Mouse (Mus musculus): ENCODE measurements at regions not wholly inside any gene's neighbourhood (a gene's known extent, or its start where the extent isn't known, plus 50 kb on each side); places are given as distances from the start of the nearest gene placed in this dataset.

GRCm38 (mm10) chr19:15800856-15801706 lies 146.1 kb downstream of the Psat1 start:
- peak; percentile 82 to 89 for DNase-seq (ENCODE audit: low spot score in 2 of 2)

GRCm38 (mm10) chr19:15796466-15796865 lies 150.7 kb downstream of the Psat1 start:
- no peak for DNase-seq (ENCODE audit: low spot score in 2 of 2)

DNA sequence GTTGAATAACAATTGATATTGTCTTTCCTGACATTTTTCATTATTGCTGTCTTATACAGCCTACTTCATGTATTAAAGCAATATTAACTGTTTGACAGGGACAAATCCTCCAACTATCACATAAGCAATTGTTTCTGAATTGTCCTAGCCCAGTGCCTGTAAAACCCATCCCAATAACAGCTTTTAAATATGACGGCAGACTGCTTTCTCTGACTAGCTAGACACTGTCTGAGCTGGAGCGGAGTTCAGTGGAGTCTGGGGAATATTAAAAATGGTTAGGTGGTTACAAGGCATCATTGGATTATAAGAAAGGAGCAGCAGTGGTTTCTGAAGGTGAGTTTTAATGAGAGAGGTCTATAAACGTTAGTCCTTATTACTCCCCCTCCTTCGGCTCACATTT lies 155.2 kb downstream of the Psat1 start:
- DNase-seq (ENCODE audit: low spot score in 2 of 2), result no peak

- no peak for DNase-seq (ENCODE audit: low spot score in 2 of 2)
Observed at GRCm38 (mm10) chr19:15791264-15791913, 155.7 kb downstream of the Psat1 start.

GRCm38 (mm10) chr19:15790620-15791263 lies 156.4 kb downstream of the Psat1 start:
- no peak for DNase-seq (ENCODE audit: low spot score in 2 of 2)

GRCm38 (mm10) chr19:15789741-15790140 lies 157.4 kb downstream of the Psat1 start:
- DNase-seq (ENCODE audit: low spot score in 2 of 2), result no peak

- DNase-seq (ENCODE audit: low spot score in 2 of 2), result no peak
Observed at GRCm38 (mm10) chr19:15784644-15785043, 162.5 kb downstream of the Psat1 start.

- no peak for DNase-seq (ENCODE audit: low spot score in 2 of 2)
Observed at GRCm38 (mm10) chr19:15769651-15770050, 177.5 kb downstream of the Psat1 start.

DNA sequence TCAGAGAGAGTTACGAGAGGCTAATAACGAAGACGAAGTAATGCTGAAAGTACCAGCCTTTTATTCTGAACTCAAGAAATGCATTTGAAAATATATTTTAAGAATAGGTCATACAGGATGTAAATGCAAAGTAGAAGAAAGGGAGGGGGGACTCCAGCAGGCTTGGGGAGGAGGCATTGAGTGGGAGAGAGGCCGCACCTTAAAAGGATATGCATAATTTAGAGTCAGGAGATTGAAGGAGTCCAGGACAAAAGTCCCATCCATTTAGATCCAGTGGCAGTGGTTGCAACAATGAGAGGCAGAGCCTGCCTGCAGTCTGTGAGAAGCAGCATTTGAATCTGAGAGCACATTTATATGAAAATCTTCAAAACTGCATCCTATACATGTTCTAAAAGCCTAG lies 186.1 kb downstream of the Psat1 start:
- DNase-seq (ENCODE audit: low spot score in 2 of 2), result no peak

- DNase-seq (ENCODE audit: low spot score in 2 of 2), result no peak
Observed at GRCm38 (mm10) chr19:15745026-15745777, 201.9 kb downstream of the Psat1 start.

DNA sequence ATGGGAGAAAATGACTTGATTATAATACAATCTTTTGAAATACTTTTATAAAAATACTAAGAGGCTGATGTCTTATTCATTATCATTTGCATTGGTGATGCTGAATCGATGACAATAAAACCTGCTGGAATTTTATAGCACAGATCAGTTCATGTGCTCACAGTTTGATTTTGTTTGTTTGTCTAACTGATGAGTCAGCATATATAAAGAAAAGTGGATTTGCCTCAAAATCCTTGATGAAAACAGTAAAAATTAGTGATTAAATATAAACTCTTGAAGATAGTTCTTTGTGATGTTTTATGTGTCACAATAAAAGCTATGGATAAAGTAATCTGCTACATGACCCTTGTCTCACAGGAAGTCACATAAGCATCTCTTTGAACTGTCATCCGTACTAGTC lies 210.9 kb downstream of the Psat1 start:
- no peak for DNase-seq (ENCODE audit: low spot score in 2 of 2)

GRCm38 (mm10) chr19:15726785-15727406 lies 220.2 kb downstream of the Psat1 start:
- DNase-seq (ENCODE audit: low spot score in 2 of 2), result no peak

- DNase-seq (ENCODE audit: low spot score in 2 of 2), result no peak
Observed at GRCm38 (mm10) chr19:15692379-15693023, 254.6 kb downstream of the Psat1 start.

DNA sequence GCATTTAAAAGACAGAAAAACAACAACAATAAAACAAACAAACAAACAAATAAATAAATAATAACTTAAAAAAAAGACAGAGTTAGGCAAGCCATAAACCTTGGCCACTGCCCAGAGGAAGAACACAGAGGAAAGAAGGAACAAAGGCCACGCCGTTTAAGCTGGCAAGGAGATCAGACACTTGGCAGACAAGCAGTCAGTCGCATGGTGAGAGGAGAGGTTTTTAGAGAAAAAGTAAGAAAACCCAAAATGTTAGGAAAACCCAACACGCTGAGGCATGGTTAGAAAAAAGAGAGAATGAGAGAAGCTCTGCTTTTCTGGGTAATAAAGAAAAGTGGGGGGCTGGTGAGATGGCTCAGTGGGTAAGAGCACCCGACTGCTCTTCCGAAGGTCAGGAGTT lies 277.1 kb downstream of the Psat1 start:
- no peak for DNase-seq (ENCODE audit: low spot score in 2 of 2)

DNA sequence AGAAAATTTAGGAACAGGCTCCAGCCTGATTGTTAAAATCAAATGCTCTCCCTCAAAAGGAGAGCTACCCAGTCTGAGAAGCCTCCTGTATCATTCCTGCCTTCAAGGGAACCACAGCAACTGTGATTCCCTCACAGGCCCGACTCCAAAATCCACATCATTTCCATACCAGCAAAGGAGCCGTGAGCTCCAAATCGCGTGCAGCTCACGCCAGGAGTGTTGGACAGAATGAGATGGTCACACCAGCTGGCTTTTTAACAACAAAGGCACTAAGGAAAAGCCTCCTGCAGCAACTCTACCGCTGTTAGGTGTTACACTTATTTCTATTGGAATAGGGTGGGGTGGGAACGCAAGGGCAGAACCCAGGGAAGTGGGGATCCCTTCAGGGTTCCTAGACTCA lies 277.6 kb downstream of the Psat1 start:
- no peak for DNase-seq (ENCODE audit: low spot score in 2 of 2)

DNA sequence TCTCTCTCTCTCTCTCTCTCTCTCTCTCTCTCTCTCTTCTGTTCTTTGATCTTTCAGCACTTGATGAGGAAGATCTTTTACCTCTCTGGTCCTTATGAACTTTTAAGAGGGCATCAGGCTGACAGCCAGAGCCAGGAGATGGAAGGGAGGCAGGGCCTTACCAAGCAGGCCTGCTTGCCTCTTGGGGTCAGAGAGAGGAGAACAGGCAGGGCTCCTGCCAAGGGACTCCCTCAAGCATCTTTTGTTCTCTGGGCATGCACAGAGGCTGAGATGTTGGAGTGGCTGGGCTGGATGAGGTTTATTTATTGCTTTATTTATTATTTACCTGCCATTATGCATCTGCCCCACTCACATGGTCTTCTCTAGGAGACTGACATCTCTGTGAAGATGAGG lies 278.5 kb downstream of the Psat1 start:
- no peak for DNase-seq (ENCODE audit: low spot score in 2 of 2)

- peak; percentile 16 to 21 for DNase-seq (ENCODE audit: low spot score in 2 of 2)
Observed at GRCm38 (mm10) chr19:15667889-15668623, 279.1 kb downstream of the Psat1 start.

- no peak for DNase-seq (ENCODE audit: low spot score in 2 of 2)
Observed at GRCm38 (mm10) chr19:15663659-15664255, 283.4 kb downstream of the Psat1 start.

- no peak for DNase-seq (ENCODE audit: low spot score in 2 of 2)
Observed at GRCm38 (mm10) chr19:15658611-15659010, 288.5 kb downstream of the Psat1 start.

DNA sequence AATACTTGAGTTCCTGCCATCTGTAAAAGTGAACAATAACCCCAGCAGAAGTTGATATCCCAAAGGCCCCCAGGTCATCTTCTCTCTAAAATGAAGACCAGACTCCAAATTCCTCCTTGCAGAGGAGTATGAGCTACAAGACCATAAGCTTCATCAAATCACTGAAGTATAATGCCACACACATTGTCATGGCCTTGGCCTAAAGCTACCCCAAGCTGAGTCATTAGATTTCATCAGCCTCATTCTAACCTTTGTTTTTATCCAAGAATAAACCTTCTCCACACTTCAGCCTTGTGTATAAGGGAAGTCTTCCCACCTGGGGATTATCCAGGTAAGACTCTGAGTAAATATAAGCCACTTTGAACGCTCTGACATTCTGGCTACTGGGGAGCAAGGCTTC lies 289.3 kb downstream of the Psat1 start:
- DNase-seq (ENCODE audit: low spot score in 2 of 2), result no peak

Measured in layer of hippocampus, adult 8-10 months (tissue).